Mouse (Mus musculus) left cerebral cortex, postnatal 10 days (tissue): ENCODE data around the gene Ppp1r3f. TPM values are rescaled to one million over a fixed set of nuclear protein-coding genes. Genes with fewer than 3 reads are reported as not detected.

Experiments used
- DNase-seq, 2 experiments: peaks; one replicate each; pipeline ENCODE4 v3.0.0; 2021 to 2022; ENCODE audit warnings: low spot score in 2 of 2, mixed read lengths in 1 of 2; ENCODE audit errors: extremely low spot score in 1 of 2
- intact Hi-C: fragments of 180-260 bp; cut with DNase I; formaldehyde crosslinking; loops from one replicate; pipeline ENCODE4 v1.15.1; 2025
- total RNA-seq, 2 experiments: library from RNA; stranded (reverse); gene quantifications; 2 replicates each; pipeline ENCODE4 v1.2.3; 2021

The Ppp1r3f gene
- total RNA-seq, 2 experiments from 2014 or later = 13.5 to 15.9 TPM

DNA sequence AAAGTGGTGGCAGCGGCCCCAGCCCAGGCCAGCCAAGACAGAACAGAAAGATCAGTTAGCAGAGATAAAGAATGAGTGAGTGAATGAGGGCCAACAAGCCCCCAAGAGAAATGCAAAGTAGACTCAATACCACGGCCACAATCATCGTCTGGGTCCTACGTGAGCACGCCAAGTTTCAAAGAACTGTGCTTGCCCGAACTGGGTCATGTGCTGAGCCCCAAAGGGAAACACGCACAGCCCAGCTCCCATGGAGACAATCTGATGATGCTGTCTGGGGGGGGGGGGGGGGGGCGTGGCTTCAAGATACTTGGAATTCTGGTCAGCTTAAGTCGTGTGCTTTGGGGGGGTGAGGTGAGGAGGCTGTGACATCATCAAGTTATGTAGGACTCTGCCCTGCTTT is 6.6 kb downstream of the Ppp1r3f start:
- no peak for DNase-seq
- intact Hi-C loops = no loop called here

DNA sequence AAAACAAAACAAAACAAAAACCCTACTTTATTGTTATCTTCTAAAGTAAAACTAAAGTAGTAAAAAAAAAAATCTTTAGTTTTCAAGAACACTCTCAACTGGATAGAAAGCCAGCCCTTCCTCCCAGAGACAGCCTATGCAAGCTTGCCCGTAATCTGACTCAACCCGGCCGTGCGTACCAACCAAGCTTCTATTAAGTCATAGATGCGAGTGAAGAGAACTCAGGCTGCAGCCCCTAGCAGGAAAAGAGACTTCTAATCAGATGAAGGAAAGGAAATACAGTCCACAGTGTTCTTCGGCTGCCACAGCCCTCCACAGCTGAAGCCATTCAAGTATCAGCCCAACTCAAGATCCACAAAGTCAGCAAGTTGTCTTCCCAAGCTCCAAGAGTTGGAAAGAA is 7.7 kb downstream of the Ppp1r3f start:
- intact Hi-C loops = no loop called here
- DNase-seq = no peak

DNA sequence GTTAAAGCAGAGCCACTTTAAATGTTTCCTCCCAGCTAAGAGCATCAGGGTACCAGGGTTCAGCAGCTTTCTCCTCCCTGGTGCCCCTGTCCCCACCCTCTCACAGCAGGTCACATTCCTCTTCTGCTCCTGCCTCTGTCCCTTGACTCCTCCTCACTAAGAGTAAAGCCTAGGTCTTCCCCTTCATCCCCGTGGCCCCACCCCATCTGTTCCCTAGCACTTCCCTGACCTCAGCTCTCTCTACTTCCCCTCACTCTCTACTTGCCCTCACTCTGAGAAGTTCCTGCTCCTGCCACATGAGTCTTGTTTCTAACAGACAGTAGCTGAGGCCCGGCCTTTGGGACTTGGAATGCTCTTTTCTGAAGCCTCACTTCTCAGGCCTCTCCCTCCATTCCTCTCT is 11.0 kb downstream of the Ppp1r3f start:
- no peak for DNase-seq
- intact Hi-C loops = loop anchor here (5.0 kb wide), 1 partner anchor 41 kb away; no protein-coding TSS in a partner anchor

DNA sequence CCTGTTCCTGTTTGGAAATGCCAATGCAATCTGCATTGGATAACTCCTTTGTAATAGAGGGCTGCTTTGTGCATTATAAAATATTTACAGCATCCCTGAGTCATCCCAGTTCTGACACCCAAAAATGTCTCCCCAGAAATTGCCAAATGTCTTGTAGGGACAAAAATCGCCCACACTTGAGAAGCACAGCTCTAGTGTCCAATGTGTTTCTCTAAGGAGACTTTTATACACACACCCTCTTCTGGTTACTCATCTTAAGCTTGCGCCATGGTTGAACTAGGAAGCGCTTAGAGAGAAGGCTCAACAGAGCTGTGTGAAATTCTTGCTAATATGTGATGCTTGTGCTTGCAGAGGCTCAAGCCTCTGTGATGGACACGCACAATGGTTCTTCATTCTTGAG is 20.6 kb downstream of the Ppp1r3f start:
- no peak for DNase-seq
- intact Hi-C loops = no loop called here

DNA sequence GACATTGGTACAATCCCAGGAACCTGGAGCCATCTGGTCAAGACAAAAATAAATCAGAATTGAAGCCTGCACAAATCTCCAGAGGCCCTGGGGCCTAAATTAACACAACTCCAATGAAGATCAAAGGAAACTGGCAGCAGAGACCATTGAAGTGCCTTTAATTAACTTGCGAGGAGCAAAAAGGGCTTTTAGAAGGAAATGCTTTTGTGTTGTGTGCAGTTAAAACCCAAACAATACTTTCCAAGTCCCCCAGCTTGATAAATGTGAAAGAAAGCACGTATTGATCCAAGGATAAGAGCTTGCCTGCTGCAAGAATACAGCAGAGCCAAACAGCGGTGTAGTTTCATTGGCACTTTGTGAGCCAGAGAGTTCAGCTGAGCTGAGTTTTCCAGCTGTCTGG is 49.1 kb downstream of the Ppp1r3f start:
- intact Hi-C loops = loop anchor here (5.0 kb wide), 1 partner anchor 37 kb away; no protein-coding TSS in a partner anchor

More for the DNA sequence above, 49.1 kb downstream of the Ppp1r3f start:
- no peak for DNase-seq

Other genes with a start within 250 kb of the Ppp1r3f start
- gene Usp27x, start 198.5 kb downstream of the Ppp1r3f start, total RNA-seq = 10 to 100 TPM; 15.5 to 16.2 TPM
- under 1 TPM in 1 of 2 experiments, not detected in 1; 0.62 TPM for gene Foxp3, start 639 bp downstream of the Ppp1r3f start, total RNA-seq
- 10 to 100 TPM; 22.8 to 25.9 TPM for gene Ccdc22, start 31.2 kb upstream of the Ppp1r3f start, total RNA-seq
- under 1 TPM; 0.08 to 0.17 TPM for gene Cacna1f, start 32.8 kb upstream of the Ppp1r3f start, total RNA-seq
- gene Syp, start 64.2 kb upstream of the Ppp1r3f start, total RNA-seq = 1,000 to 10,000 TPM; 1,744 to 1,801 TPM
- gene Prickle3, start 83.0 kb upstream of the Ppp1r3f start, total RNA-seq = 1 to 10 TPM; 1.2 to 1.3 TPM
- 10 to 100 TPM; 15.6 to 18.1 TPM for gene Plp2, start 97.1 kb upstream of the Ppp1r3f start, total RNA-seq
- gene Magix, start 107.0 kb upstream of the Ppp1r3f start, total RNA-seq = under 1 TPM; 0.12 to 0.34 TPM
- 10 to 100 TPM; 37.1 to 39.3 TPM for gene Gpkow, start 122.8 kb upstream of the Ppp1r3f start, total RNA-seq
- 10 to 100 TPM; 38.5 to 43.3 TPM for gene Wdr45, start 140.1 kb upstream of the Ppp1r3f start, total RNA-seq
- under 1 TPM in 1 of 2 experiments, not detected in 1; 0.69 TPM for gene Gm45208, start 148.0 kb upstream of the Ppp1r3f start, total RNA-seq
- gene Praf2, start 154.2 kb upstream of the Ppp1r3f start, total RNA-seq = 100 to 1,000 TPM in 1 of 2 experiments, 10 to 100 TPM in 1; 97.3 to 105 TPM
- gene Ccdc120, start 176.6 kb upstream of the Ppp1r3f start, total RNA-seq = 10 to 100 TPM; 28.9 to 29.7 TPM
- 10 to 100 TPM; 30.0 to 35.6 TPM for gene Tfe3, start 188.3 kb upstream of the Ppp1r3f start, total RNA-seq
- 10 to 100 TPM; 79.5 to 84.6 TPM for gene Gripap1, start 215.5 kb upstream of the Ppp1r3f start, total RNA-seq
- 10 to 100 TPM; 10.9 to 11.3 TPM for gene Kcnd1, start 248.0 kb upstream of the Ppp1r3f start, total RNA-seq